Mouse (Mus musculus) v-Abl transformed pro-B cells (cell line): ENCODE data around the gene Strip2.

ENCODE experiments used
- in situ Hi-C, 2 experiments: fragments of 400-800 bp; cut with MboI; formaldehyde crosslinking; loops; one replicate each; pipeline ENCODE4 v1.15.1; 2025; ENCODE audit not compliant: unreplicated experiment in 2 of 2

Strip2 gene

GRCm38 (mm10) chr6:29916530-29917382 lies at the start of gene Strip2:
Gene Strip2 (plus strand): TSS chr6:29917012.
- in situ Hi-C loops = no loop called here

GRCm38 (mm10) chr6:29868341-29868895 lies 48.4 kb upstream of the Strip2 start:
- in situ Hi-C loops = loop anchor here in 1 of 2 experiments (25.0 kb wide), 1 partner anchor 1144 kb away; no protein-coding TSS in a partner anchor

GRCm38 (mm10) chr6:29873654-29874053 lies 43.2 kb upstream of the Strip2 start:
- in situ Hi-C loops = loop anchor here in 1 of 2 experiments (25.0 kb wide), 1 partner anchor 1139 kb away; no protein-coding TSS in a partner anchor

GRCm38 (mm10) chr6:29875576-29875975 lies 41.2 kb upstream of the Strip2 start:
- in situ Hi-C loops = no loop called here

GRCm38 (mm10) chr6:29876782-29877181 lies 40.0 kb upstream of the Strip2 start:
- in situ Hi-C loops = no loop called here

GRCm38 (mm10) chr6:29879579-29879978 lies 37.2 kb upstream of the Strip2 start:
- in situ Hi-C loops = no loop called here

GRCm38 (mm10) chr6:29880796-29881195 lies 36.0 kb upstream of the Strip2 start:
- in situ Hi-C loops = no loop called here

GRCm38 (mm10) chr6:29881936-29882335 lies 34.9 kb upstream of the Strip2 start:
- in situ Hi-C loops = no loop called here

- in situ Hi-C loops = no loop called here
Measured at GRCm38 (mm10) chr6:29882870-29883269, 33.9 kb upstream of the Strip2 start.

GRCm38 (mm10) chr6:29891151-29891550 lies 25.7 kb upstream of the Strip2 start:
- in situ Hi-C loops = no loop called here

- in situ Hi-C loops = no loop called here
Measured at GRCm38 (mm10) chr6:29896976-29897375, 19.8 kb upstream of the Strip2 start.

- in situ Hi-C loops = no loop called here
Measured at GRCm38 (mm10) chr6:29901450-29901849, 15.4 kb upstream of the Strip2 start.

- in situ Hi-C loops = no loop called here
Measured at GRCm38 (mm10) chr6:29902256-29902655, 14.6 kb upstream of the Strip2 start.

GRCm38 (mm10) chr6:29903343-29903914 lies 13.4 kb upstream of the Strip2 start:
- in situ Hi-C loops = no loop called here

- in situ Hi-C loops = no loop called here
Measured at GRCm38 (mm10) chr6:29904281-29904680, 12.5 kb upstream of the Strip2 start.

GRCm38 (mm10) chr6:29910631-29911030 lies 6.2 kb upstream of the Strip2 start:
- in situ Hi-C loops = no loop called here

- in situ Hi-C loops = no loop called here
Measured at GRCm38 (mm10) chr6:29913673-29914072, 3.1 kb upstream of the Strip2 start.

GRCm38 (mm10) chr6:29914136-29914535 lies 2.7 kb upstream of the Strip2 start:
- in situ Hi-C loops = no loop called here

GRCm38 (mm10) chr6:29915836-29916235 lies 976 bp upstream of the Strip2 start:
- in situ Hi-C loops = no loop called here

- in situ Hi-C loops = no loop called here
Measured at GRCm38 (mm10) chr6:29917383-29917720, 540 bp downstream of the Strip2 start.

- in situ Hi-C loops = no loop called here
Measured at GRCm38 (mm10) chr6:29917947-29918346, 1.1 kb downstream of the Strip2 start.

GRCm38 (mm10) chr6:29923501-29923900 lies 6.7 kb downstream of the Strip2 start:
- in situ Hi-C loops = no loop called here
